Mouse (Mus musculus): ENCODE measurements around the gene Ly6g5b.

GRCm38 (mm10) chr17:35104079-35104478, 11.1 kb downstream of the Ly6g5b start:
- TF ChIP-seq CTCF (IDR thresholded peaks at IDR 0.05) (no peak), POLR2A (IDR thresholded peaks at IDR 0.05; ENCODE audit: insufficient read depth, low read depth, low read length) (no peak)

Measured in heart, adult 2 months (tissue).